Mouse (Mus musculus) ES-Bruce4 (cell line): Measurements from ENCODE around the gene Gm38100. TPM values are rescaled to one million over a fixed set of nuclear protein-coding genes. Genes with fewer than 3 reads are reported as not detected.

ENCODE experiments used
- H3K27ac ChIP-seq: 2 replicates; pipeline ENCODE4 v1.5.1; 2012; ENCODE audit warnings: low read length, inconsistent platforms; ENCODE audit not compliant: insufficient read depth
- H3K27me3 ChIP-seq: 2 replicates; pipeline ENCODE4 v1.6.1; 2012; ENCODE audit warnings: mild to moderate bottlenecking, low read length, inconsistent platforms; ENCODE audit not compliant: control insufficient read depth, poor library complexity, insufficient read depth, severe bottlenecking
- H3K36me3 ChIP-seq: 2 replicates; pipeline ENCODE4 v1.6.1; 2012; ENCODE audit warnings: inconsistent platforms, mild to moderate bottlenecking, low read length, moderate library complexity; ENCODE audit not compliant: control insufficient read depth, poor library complexity, insufficient read depth, severe bottlenecking
- H3K4me1 ChIP-seq: one replicate; pipeline ENCODE4 v1.8.1; 2011; ENCODE audit warnings: low read length; ENCODE audit not compliant: control insufficient read depth, insufficient read depth
- H3K4me3 ChIP-seq: 2 replicates; pipeline ENCODE4 v1.5.1; 2011; ENCODE audit warnings: low read depth, mild to moderate bottlenecking, low read length
- H3K9ac ChIP-seq: 2 replicates; pipeline ENCODE4 v1.6.1; 2012; ENCODE audit warnings: low read depth, mild to moderate bottlenecking, inconsistent platforms; ENCODE audit not compliant: poor library complexity, severe bottlenecking
- H3K9me3 ChIP-seq: replicated peaks from 2 replicates; pipeline ENCODE4 v1.6.1; 2012; ENCODE audit warnings: mild to moderate bottlenecking, low read length, inconsistent platforms; ENCODE audit not compliant: control insufficient read depth, poor library complexity, insufficient read depth, severe bottlenecking
- CTCF ChIP-seq: IDR thresholded peaks from one replicate; pipeline ENCODE4 v1.8.1; 2011; ENCODE audit warnings: low read depth, low read length
- EP300 ChIP-seq: IDR thresholded peaks from 2 replicates; pipeline ENCODE4 v1.6.1; 2011; ENCODE audit warnings: low read depth, low read length; ENCODE audit not compliant: insufficient read depth
- POLR2A ChIP-seq: IDR thresholded peaks from one replicate; pipeline ENCODE4 v1.8.1; 2011; ENCODE audit warnings: low read length; ENCODE audit not compliant: insufficient read depth
- polyA plus RNA-seq: library from polyadenylated mRNA; stranded (reverse); fragments of >200 nt; gene quantifications from 2 replicates; pipeline ENCODE4 v1.2.4, GENCODE M21; 2011; ENCODE audit warnings: low read depth; ENCODE audit not compliant: missing spikeins, insufficient read depth, insufficient read length

The Gm38100 gene
- 0.37 and 0.55 TPM in 2 replicates for polyA plus RNA-seq

GRCm38 (mm10) chr1:175920029-175920428 lies at the start of gene Gm38100:
TSS of gene Gm38100 (plus strand) at chr1:175920329.
- H3K4me3 ChIP-seq: no peak within 1 kb of the TSS
- H3K36me3 ChIP-seq: no peaks in the 10 kb centered on the region
- H3K4me1 ChIP-seq: no peaks in the 10 kb centered on the region
- no peak within 1 kb of the TSS for H3K27ac ChIP-seq
- H3K27me3 ChIP-seq: no peaks in the 10 kb centered on the region
- TF ChIP-seq EP300 (no peak), CTCF (no peak), POLR2A (no peak)
- no peak within 1 kb of the TSS for H3K9ac ChIP-seq
- no peaks in the 10 kb centered on the region for H3K9me3 ChIP-seq

- Histone ChIP-seq H3K4me1 (no peaks in the 10 kb centered on the region), H3K27me3 (no peaks in the 10 kb centered on the region), H3K9ac (no peak overlapping the region), H3K36me3 (no peaks in the 10 kb centered on the region), H3K9me3 (no peaks in the 10 kb centered on the region), H3K4me3 (no peak overlapping the region), H3K27ac (no peak overlapping the region)
- TF ChIP-seq EP300: no peak
- TF ChIP-seq POLR2A: no peak
- TF ChIP-seq CTCF: no peak
Observed at GRCm38 (mm10) chr1:175870716-175871115, 49.4 kb upstream of the Gm38100 start.

GRCm38 (mm10) chr1:175872028-175872816 lies 47.9 kb upstream of the Gm38100 start:
- Histone ChIP-seq H3K27me3 (no peaks in the 10 kb centered on the region), H3K9me3 (no peaks in the 10 kb centered on the region), H3K27ac (no peak overlapping the region), H3K4me3 (no peak overlapping the region), H3K4me1 (no peaks in the 10 kb centered on the region), H3K9ac (no peak overlapping the region), H3K36me3 (no peaks in the 10 kb centered on the region)
- TF ChIP-seq CTCF: no peak
- TF ChIP-seq EP300: no peak
- no peak for TF ChIP-seq POLR2A

- peaks cover 2% of the 10 kb centered on the region for H3K4me1 ChIP-seq
- peak within 1 kb of the TSS; percentile 60 for H3K27ac ChIP-seq
- H3K4me3 ChIP-seq: peak within 1 kb of the TSS; percentile 100
- H3K9ac ChIP-seq: peak within 1 kb of the TSS; percentile 89
- no peaks in the 10 kb centered on the region for H3K27me3 ChIP-seq
- H3K36me3 ChIP-seq: peaks cover 36% of the 10 kb centered on the region
- no peaks in the 10 kb centered on the region for H3K9me3 ChIP-seq
- TF ChIP-seq POLR2A (peak; percentile 7), CTCF (no peak), EP300 (no peak)
Observed at GRCm38 (mm10) chr1:175880453-175881296, 39.5 kb upstream of the Gm38100 start, which contains the start of gene Exo1. TSS of gene Exo1 (plus strand) at chr1:175880581.

GRCm38 (mm10) chr1:175883398-175883797 lies 36.7 kb upstream of the Gm38100 start:
- Histone ChIP-seq H3K9me3 (no peaks in the 10 kb centered on the region), H3K36me3 (peaks cover 57% of the 10 kb centered on the region), H3K4me3 (no peak overlapping the region), H3K4me1 (peaks cover 2% of the 10 kb centered on the region), H3K27me3 (no peaks in the 10 kb centered on the region), H3K9ac (no peak overlapping the region), H3K27ac (no peak overlapping the region)
- TF ChIP-seq POLR2A (no peak), EP300 (no peak)

GRCm38 (mm10) chr1:175893263-175893662 lies 26.9 kb upstream of the Gm38100 start:
- H3K36me3 ChIP-seq: peaks cover 69% of the 10 kb centered on the region
- H3K27me3 ChIP-seq: no peaks in the 10 kb centered on the region
- no peak overlapping the region for H3K4me3 ChIP-seq
- H3K9me3 ChIP-seq: no peaks in the 10 kb centered on the region
- TF ChIP-seq POLR2A: no peak
- TF ChIP-seq CTCF: no peak
- no peak for TF ChIP-seq EP300
- no peaks in the 10 kb centered on the region for H3K4me1 ChIP-seq
- H3K27ac ChIP-seq: no peak overlapping the region
- no peak overlapping the region for H3K9ac ChIP-seq
